Mouse (Mus musculus): ENCODE results near the gene Ankrd65.

Gene Ankrd65

GRCm38 (mm10) chr4:155821025-155821424, 30.8 kb downstream of the Ankrd65 start:
- peak; percentile 31 for DNase-seq

- no peak for DNase-seq
Measured at GRCm38 (mm10) chr4:155823443-155823842, 33.2 kb downstream of the Ankrd65 start.

- DNase-seq, result no peak
Measured at GRCm38 (mm10) chr4:155829866-155830265, 39.6 kb downstream of the Ankrd65 start.

GRCm38 (mm10) chr4:155830596-155830995, 40.4 kb downstream of the Ankrd65 start:
- DNase-seq, result no peak

- DNase-seq, result peak; percentile 97
Measured at GRCm38 (mm10) chr4:155831205-155831766, 41.0 kb downstream of the Ankrd65 start, which contains the start of gene Aurkaip1. Gene Aurkaip1, plus strand, starts transcription at chr4:155831272.

- DNase-seq, result peak; percentile 58
Measured at GRCm38 (mm10) chr4:155831831-155832230, 41.6 kb downstream of the Ankrd65 start.

GRCm38 (mm10) chr4:155832321-155832720, 42.1 kb downstream of the Ankrd65 start:
- DNase-seq, result no peak

- no peak for DNase-seq
Measured at GRCm38 (mm10) chr4:155833234-155833633, 43.0 kb downstream of the Ankrd65 start.

GRCm38 (mm10) chr4:155833836-155834235, 43.6 kb downstream of the Ankrd65 start:
- peak; percentile 91 for DNase-seq

- DNase-seq, result peak; percentile 69
Measured at GRCm38 (mm10) chr4:155837404-155838010, 47.3 kb downstream of the Ankrd65 start.

- peak; percentile 53 for DNase-seq
Measured at GRCm38 (mm10) chr4:155838187-155839153, 48.2 kb downstream of the Ankrd65 start.

- DNase-seq, result peak; percentile 94
Measured at GRCm38 (mm10) chr4:155839483-155839910, 49.3 kb downstream of the Ankrd65 start, which contains the start of gene Mxra8. Gene Mxra8, plus strand, starts transcription at chr4:155839680.

- no peak for DNase-seq
Measured at GRCm38 (mm10) chr4:155840076-155841002, 50.1 kb downstream of the Ankrd65 start.

- peak; percentile 79 for DNase-seq
Measured at GRCm38 (mm10) chr4:155841003-155841454, 50.8 kb downstream of the Ankrd65 start.

GRCm38 (mm10) chr4:155841651-155842270, 51.5 kb downstream of the Ankrd65 start:
- peak; percentile 16 for DNase-seq

GRCm38 (mm10) chr4:155843231-155843630, 53.0 kb downstream of the Ankrd65 start:
- DNase-seq, result peak; percentile 64

- peak; percentile 96 for DNase-seq
Measured at GRCm38 (mm10) chr4:155846871-155847578, 56.8 kb downstream of the Ankrd65 start, which contains the start of gene Dvl1. Gene Dvl1, plus strand, starts transcription at chr4:155847402.

GRCm38 (mm10) chr4:155847591-155848352, 57.5 kb downstream of the Ankrd65 start:
- DNase-seq, result peak; percentile 69

- DNase-seq, result peak; percentile 69
Measured at GRCm38 (mm10) chr4:155848434-155849095, 58.3 kb downstream of the Ankrd65 start.
